Mouse (Mus musculus): Measurements from ENCODE around the gene Bex6.

Bex6 gene

DNA sequence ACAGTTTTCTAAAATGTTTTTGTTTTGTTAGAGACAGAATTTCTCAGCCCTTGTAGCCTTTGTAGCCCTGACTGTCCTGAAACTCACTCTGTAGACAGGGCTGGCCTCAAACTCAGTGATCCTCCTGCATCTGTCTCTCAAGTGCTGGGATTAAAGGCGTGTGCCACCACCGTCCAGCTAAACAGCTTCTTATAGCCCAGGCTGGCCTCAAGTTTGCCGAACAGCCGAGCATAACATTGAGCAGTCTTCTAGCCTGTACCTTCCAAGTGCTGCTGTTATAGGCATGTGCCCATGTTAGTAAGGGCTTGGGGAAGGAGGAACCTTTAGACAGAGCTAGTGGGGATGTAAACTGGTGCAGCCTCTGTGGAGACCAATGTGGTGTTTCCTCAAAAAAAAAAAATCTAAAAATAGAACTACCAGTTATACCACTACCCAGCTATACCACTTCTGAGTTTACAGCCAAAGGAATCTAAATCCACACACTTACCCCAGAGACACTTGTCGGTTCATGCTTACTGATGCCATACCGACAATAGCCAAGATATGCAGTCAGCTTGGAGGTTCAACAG lies at the start of gene Bex6:
Gene Bex6, plus strand, starts transcription at position 491 of the 569 bp plus-strand sequence.
- no peak for DNase-seq

DNA sequence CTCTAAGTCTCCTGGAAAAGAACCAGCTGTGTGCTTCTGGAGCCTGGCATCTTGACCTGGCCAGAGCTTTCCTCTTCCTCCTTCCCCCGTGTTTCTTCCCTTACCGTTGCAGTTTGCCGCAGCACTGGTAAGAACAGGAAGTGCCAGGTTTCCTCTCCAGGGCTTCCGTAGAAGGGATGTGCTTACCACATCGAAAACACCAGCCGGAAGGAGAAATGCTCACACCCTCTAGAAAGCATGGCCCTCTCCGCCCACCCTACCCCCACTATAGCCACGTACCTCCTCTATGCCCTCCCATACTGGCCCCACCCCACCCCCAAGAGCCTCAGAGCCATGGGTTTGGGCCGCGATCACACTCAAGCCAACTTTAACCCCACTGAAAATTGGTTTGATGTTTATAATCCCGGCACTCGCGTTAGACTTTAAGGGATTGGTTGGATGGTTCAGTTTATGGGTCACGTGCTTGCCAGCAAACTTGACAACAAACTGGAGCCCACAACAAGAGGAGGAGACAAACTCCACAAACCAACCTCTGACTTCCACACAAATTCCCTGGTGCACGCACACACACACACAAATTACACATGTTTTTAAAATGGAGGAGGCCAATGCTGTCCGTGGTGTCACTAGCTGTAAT lies 49.3 kb upstream of the Bex6 start:
- peak; percentile 63 for DNase-seq

DNA sequence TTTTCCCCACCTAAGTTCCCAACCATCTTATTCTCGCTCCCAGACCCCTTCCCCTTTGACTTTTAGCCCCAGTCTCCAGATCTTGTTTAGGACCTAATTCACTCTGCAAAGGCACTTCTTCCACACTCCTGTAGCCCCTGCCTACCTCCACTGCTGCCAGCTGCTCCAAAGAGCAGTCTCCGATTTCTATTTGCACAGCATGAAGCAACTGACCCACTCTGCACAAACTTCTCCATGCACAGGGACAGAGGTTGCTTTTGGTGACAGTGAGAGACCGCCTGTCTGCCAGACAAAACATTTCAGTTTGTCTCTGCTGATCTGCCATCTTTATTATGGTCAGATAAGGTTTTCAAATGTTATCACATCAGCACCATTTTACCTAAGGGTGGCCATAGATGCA lies 46.5 kb upstream of the Bex6 start:
- no peak for DNase-seq

DNA sequence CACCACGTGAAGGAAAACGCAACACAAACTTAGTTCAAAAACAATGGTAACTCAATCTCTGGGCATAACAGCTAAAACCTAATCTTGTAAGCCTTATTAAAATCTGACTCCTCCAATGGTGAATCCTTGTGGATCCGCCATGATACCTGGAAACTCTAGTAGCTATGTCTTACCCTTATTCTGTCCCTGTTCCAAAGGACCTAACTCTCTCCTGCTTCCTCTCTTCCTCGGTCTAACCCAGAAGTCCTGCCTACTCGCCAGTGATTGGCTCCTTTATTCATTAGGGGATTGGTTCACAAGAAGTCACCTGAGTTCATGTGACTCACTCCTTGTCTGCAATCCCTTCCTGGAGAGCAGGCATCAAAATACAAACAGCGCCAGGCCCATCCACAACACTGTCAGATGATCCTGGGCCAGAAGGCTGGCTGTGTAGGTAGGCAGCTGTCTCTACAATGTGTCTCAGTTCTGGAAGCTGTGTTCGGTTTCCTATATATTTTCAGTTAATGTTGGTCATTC lies 43.7 kb upstream of the Bex6 start:
- DNase-seq = no peak

- no peak for DNase-seq
These were observed 40.7 kb upstream of the Bex6 start for GRCm38 (mm10) chr16:32138954-32139353.

DNA sequence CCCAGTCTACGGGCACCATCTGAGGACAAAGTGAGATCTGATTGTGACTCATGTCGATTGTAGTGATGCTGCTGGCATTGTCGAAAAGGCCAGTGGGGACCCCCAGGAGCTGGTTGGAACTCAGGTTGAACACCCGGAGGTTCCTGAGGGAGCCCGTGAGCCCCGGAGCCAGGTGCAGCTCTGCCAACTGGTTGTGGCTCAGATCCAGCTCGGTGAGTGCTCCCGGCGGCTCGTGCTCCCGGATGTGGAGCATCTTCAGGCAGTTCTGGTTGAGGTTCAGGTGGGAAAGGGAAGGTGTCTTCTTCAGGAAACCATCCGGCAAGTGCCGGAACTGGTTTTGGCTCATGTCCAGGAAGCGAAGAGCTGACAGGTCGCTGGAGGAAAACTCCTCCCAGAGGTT lies 35.9 kb upstream of the Bex6 start:
- DNase-seq = no peak

DNA sequence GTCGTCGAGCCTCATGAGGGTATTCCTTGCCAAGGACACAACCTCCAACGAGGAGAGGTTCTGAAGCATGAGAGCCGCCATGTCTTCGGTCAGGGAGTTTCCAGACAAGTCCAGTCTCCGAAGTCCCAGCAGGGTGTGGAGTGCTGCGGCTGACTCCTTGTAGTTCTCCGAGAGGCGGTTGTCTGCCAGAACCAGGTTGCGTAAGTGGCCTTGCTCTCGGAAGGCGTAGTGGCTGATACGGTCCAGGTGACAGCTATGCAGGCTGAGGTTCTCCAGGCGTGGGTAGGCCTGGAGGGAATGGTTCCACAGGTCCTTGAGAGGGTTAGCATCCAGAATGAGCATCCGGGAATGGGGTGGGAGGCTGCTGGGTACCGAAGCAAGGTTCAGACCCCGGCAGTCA lies 35.0 kb upstream of the Bex6 start:
- DNase-seq = no peak

DNA sequence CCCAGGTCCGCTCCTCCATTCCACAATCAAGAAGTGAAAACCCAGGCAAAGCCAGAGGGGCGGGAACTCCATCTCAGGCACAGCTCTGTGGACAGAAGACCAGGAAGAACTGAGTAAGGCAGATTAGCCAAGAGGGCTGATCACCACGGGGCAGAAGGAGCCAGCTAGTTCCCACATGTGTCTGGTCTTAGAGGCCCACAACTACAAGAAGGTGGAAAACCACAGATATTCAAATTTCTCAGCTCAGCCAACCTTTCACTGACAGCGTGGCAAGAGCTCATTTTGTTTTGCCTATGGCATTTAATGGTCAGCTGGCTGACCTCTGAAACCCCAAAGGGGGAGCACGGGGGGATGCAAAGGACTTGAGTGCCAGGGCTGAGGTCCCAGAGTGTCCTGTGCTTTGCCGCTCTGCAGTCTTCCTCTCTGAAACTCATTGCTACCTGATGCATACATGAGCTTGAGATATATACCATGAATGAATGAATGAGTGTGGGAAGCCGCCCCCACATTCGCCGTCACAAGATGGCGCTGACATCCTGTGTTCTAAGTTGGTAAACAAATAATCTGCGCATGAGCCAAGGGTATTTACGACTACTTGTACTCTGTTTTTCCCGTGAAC lies 31.9 kb upstream of the Bex6 start:
- DNase-seq = no peak

- no peak for DNase-seq
These were observed 25.6 kb upstream of the Bex6 start for GRCm38 (mm10) chr16:32153976-32154375.

GRCm38 (mm10) chr16:32154437-32154836 lies 25.2 kb upstream of the Bex6 start:
- DNase-seq = no peak

DNA sequence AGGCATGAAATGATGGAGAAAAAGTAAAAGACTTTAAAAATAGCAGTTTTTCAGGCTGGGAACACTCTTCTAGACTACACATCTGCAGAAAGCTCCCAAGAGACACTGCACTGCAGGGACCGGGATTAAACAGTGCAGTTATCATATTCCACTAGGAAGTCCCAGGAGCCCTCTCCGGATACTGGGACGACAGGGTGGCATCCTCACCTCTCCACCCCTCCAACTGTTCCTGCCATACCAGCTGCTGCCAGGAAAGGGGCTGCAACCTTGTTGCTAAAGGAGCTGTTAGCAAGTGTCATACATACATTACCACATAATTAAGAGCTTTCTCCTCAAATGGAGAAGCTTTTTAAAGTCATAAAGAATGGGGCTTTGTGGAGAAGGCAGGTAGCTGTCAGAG lies 22.9 kb upstream of the Bex6 start:
- DNase-seq = no peak

- no peak for DNase-seq
These were observed 22.3 kb upstream of the Bex6 start for GRCm38 (mm10) chr16:32157369-32157768.

GRCm38 (mm10) chr16:32158966-32159365 lies 20.7 kb upstream of the Bex6 start:
- DNase-seq = no peak

GRCm38 (mm10) chr16:32160742-32161323 lies 18.8 kb upstream of the Bex6 start:
- no peak for DNase-seq

GRCm38 (mm10) chr16:32163392-32163791 lies 16.2 kb upstream of the Bex6 start:
- peak; percentile 35 for DNase-seq

- no peak for DNase-seq
These were observed 15.7 kb upstream of the Bex6 start for GRCm38 (mm10) chr16:32163891-32164290.

DNA sequence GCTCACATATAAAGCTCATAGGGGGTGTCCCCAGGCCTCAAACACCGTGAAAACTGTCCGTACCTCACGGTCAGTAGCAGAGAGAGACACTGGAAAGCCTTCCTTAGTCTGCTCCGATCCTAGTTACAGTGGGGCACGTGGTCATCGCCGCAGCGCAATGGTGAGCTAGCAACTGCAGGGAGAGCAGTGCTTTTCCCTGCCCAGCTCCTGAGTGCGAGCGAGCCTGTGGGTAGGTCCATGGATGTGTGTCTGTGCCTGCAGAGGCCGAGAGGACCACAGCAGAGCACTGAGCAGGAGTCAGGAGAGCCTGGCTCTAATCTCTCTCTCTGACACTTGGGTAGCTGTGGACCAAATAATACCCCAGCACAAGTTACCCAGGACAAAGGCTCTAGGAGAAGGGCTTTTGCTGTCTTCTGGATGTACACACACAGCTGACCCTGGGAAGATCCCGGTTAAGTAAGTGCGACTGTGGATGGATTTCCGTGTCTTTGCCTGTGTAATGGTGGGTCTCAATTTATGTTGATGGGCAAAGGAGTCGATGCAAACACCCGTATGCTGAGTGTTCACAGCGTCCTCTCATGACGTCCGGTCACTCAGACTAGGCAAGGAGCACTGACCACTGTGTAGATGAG lies 15.1 kb upstream of the Bex6 start:
- peak; percentile 36 for DNase-seq

DNA sequence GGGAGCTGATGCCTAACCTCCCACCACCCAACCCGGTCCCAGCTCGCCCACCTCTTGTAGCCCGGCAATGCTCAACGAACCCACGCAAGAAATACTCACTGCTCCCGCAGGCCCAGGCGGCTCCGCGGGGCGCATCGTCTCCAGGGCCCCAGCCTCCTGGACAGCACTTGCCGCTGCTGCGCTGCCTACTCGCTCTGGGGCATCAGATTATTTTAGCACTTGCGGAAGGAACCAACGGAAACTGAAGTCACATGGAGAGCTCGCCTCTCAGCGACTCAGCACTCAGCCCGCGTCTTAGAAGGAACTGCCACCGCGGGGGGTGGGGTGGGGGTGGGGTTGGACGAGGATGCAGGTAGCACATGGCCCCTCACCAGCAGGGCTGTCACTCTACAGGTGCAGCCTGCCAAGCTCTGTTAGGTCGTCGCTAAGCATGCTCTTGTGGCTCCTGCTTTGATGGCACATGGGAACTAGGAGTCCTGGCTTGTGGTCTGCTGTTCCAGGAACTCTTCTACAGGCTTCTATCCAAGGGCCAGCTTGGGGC lies 14.3 kb upstream of the Bex6 start, which contains the start of gene Nrros:
Gene Nrros, minus strand, starts transcription at position 314 of the 541 bp plus-strand sequence.
- DNase-seq = peak; percentile 61

- no peak for DNase-seq
These were observed 11.6 kb upstream of the Bex6 start for GRCm38 (mm10) chr16:32167819-32168545.

GRCm38 (mm10) chr16:32171031-32171731 lies 8.4 kb upstream of the Bex6 start:
- DNase-seq = no peak

DNA sequence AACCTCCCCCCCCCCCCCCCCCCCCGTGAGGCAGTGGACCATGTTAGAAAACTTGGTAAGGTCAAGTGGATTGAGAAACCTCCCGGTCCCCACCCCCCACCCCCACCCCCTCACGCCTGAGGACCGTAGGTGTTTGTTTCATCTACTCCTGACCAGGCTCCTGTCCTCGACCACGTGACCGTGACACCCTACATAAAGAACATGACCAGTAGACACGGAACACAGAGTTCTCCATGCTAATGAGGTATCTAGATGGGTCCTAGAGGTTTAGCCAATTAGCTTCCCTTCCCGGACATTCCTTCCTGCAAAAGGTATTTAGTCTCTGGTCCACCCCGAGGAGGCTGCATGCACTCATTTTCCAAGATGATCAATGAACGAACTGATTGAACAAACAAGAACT lies 6.2 kb upstream of the Bex6 start:
- DNase-seq = no peak

All from lung, postnatal 14 days (tissue).